Mouse (Mus musculus) embryo, embryonic 10.5 days (tissue): ENCODE measurements around the gene Pde9a.

ENCODE experiments used
- DNase-seq: peaks from one replicate; pipeline ENCODE4 v3.0.0-alpha.2; 2015; ENCODE audit warnings: low spot score

Pde9a gene

DNA sequence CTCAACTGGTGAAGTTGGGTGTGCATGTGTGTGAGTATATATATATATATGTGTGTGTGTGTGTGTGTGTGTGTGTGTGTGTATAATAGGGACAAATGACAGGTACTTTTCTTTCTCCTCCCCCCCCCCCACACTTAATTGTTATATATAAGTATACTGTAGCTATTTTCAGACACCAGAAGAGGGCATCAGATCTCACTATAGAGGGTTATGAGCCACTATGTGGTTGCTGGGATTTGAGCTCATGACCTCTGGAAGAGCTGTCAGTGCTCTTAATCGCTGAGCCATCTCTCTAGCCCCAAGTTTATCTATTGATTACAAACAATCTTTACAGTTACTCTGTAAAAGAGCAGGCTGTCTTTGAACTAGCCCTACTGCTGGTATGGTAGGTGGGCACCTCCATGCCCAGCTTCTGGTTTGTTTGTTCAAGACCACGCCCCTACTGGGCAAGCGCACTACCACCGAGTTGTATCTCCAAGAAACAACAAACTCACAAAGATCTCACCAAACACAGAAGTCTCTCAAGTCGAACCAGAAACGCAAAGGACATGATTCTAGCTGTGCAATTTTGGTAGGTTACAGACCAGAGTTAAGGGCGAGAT lies 133.4 kb downstream of the Pde9a start:
- DNase-seq: peak; percentile 19

- peak; percentile 100 for DNase-seq
These were observed 134.2 kb downstream of the Pde9a start, which contains the start of the genes Wdr4 and Ndufv3 for GRCm38 (mm10) chr17:31519946-31520838. Wdr4 (minus strand) TSS chr17:31519980. Ndufv3 (plus strand) TSS chr17:31520115.

DNA sequence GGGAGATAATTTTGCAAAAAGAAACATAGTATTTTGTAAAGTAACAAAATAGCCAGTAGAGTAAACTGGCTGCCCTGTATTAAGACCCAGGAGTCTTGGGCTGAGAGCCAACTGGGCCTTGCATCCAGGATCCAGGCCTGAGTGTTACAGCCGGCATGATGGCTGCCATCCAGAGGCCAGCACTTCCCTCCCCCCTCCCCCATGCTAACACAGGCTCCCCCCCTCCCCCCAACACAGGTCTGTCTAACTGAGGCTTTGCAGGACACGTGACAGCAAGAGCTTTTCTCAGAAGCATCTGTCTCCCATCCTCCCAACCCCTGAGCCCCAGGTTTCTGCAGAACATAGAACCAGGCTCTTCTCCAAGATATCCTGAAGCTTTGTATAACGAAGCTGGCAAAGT lies 134.9 kb downstream of the Pde9a start:
- peak; percentile 53 for DNase-seq

GRCm38 (mm10) chr17:31521948-31522347 lies 135.9 kb downstream of the Pde9a start:
- DNase-seq: no peak

DNA sequence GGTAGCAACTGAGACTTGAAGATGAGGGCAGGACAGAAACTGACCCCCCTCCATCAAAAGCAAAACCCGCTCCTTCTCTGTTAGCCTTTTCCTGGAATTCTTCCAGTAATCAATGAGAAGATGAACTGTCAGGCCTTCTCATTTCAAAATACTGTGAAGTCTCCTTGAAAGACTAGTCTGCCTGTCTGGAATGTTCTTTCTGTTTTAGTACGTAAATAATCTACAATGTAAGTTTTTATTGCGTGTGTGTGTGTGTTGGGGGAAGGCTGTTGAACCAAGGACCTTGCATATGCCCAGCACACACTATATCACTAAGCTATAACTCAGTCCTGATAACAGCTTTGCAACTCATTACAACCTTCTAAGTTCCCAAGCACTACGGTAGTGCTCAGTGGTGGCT lies 139.1 kb downstream of the Pde9a start:
- no peak for DNase-seq

DNA sequence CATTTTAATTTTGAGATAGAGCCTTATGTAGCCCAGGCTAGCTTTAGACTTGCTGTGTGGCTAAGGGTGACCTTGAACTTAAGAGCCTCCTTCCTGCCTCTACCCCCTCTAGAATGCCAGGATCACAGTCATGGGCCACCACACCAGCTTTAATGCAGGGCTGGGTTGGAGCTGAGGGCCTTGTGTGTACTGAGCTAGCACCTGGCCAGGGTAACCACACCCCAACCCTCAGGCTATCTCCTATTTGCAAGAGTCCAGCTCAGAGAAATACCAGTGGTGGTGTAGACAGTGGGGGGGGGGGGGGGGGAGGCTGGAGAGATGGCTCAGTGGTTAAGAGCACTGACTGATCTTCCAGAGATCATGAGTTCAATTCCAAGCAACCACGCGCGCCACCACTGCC lies 139.8 kb downstream of the Pde9a start:
- no peak for DNase-seq
